Mouse (Mus musculus): ENCODE results near the gene Fpgt. TPM values are rescaled to one million over a fixed set of nuclear protein-coding genes. Genes with fewer than 3 reads are reported as not detected.

Gene Fpgt
- polyA plus RNA-seq, 1 experiment, result 7.5 TPM

DNA sequence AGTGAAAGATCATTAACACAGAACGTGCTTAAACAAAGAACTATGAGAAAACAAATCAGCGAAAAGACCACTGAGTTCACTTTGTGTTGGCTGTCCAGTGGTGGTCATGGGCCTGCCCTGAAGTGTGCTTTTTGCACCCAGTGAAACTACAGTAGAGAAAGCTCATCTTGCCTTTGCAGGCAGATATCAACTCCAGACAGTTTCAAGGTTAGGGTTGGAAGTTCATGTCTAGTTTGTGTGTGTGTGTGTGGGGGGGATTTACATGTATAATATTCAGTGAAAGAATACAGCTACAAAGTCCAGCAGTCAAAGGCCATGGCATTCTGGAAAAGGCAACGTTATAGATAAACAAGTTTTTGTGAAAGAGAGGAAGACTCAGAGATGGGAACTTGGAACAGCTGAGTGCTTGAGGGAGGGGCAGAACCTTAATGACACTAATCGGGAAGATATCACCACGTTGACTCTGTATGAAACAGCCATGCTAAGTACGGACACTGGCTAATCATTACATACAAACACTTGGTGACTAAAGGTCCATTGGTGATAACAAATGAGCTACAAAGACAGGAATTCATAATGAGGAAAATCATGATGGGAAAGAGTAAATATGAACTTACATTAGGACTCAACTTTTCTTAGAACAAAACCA lies 34.3 kb downstream of the Fpgt start:
- WGBS, result 68% methylated on average over 6 of the region's 6 CpGs
- TF ChIP-seq POLR2A (IDR thresholded peaks at IDR 0.05; ENCODE audit: borderline replicate concordance, control insufficient read depth, low read depth, low read length) (no peak), CTCF (IDR thresholded peaks at IDR 0.05; ENCODE audit: control insufficient read depth, insufficient read depth, low read length) (no peak)
- H3K4me1 ChIP-seq (ENCODE audit: control insufficient read depth, insufficient read depth, low read length), result no peaks in the 10 kb centered on the region
- H3K27ac ChIP-seq (ENCODE audit: control insufficient read depth, insufficient read depth, low read depth, low read length, poor library complexity), result no peak overlapping the region
- no peak overlapping the region for H3K4me3 ChIP-seq (replicated peaks; ENCODE audit: control insufficient read depth, low read depth, low read length)

DNA sequence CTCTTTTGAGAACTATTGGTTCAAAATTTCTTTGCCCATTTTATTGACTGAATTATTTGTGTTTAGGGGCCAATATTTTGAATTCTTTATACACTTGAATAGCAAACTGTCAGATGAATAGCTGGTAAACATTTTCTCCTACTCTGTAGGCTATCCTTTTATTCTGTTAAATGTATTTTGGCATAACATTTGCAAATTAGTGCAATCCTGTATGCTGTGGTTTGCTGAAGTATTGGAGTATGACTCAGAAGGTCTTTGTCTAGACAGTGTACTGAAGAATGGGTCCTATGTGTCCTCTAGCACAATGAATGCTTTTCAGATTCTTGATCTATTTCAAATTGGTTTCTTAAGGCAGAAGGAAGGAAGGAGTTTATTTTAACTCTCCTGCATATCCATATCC lies 35.6 kb downstream of the Fpgt start:
- Histone ChIP-seq H3K4me3 (replicated peaks; ENCODE audit: control insufficient read depth, low read depth, low read length) (no peak overlapping the region), H3K4me1 (ENCODE audit: control insufficient read depth, insufficient read depth, low read length) (no peaks in the 10 kb centered on the region), H3K27ac (ENCODE audit: control insufficient read depth, insufficient read depth, low read depth, low read length, poor library complexity) (no peak overlapping the region)
- TF ChIP-seq POLR2A (IDR thresholded peaks at IDR 0.05; ENCODE audit: borderline replicate concordance, control insufficient read depth, low read depth, low read length) (no peak), CTCF (IDR thresholded peaks at IDR 0.05; ENCODE audit: control insufficient read depth, insufficient read depth, low read length) (no peak)

DNA sequence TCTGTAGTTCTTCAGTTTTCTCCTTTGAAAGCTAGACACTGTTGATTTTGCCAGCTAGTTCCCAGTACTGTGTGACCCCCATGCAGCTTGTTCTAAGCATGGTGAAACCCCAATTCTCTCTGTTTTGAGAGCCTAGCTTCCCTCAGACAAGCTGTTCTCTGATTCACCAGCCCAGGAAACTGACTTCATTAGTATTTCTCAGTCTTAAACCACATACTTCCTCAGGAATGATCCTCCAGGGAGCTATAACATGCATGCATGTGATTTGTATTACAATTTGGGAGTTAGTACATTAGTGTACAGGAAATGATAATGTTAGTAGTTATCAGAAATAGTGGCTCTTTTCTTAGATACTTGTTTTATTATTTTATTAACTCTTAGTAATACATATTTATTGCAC lies 36.6 kb downstream of the Fpgt start:
- Histone ChIP-seq H3K4me1 (ENCODE audit: control insufficient read depth, insufficient read depth, low read length) (no peaks in the 10 kb centered on the region), H3K27ac (ENCODE audit: control insufficient read depth, insufficient read depth, low read depth, low read length, poor library complexity) (no peak overlapping the region), H3K4me3 (replicated peaks; ENCODE audit: control insufficient read depth, low read depth, low read length) (no peak overlapping the region)
- TF ChIP-seq CTCF (IDR thresholded peaks at IDR 0.05; ENCODE audit: control insufficient read depth, insufficient read depth, low read length) (no peak), POLR2A (IDR thresholded peaks at IDR 0.05; ENCODE audit: borderline replicate concordance, control insufficient read depth, low read depth, low read length) (no peak)

DNA sequence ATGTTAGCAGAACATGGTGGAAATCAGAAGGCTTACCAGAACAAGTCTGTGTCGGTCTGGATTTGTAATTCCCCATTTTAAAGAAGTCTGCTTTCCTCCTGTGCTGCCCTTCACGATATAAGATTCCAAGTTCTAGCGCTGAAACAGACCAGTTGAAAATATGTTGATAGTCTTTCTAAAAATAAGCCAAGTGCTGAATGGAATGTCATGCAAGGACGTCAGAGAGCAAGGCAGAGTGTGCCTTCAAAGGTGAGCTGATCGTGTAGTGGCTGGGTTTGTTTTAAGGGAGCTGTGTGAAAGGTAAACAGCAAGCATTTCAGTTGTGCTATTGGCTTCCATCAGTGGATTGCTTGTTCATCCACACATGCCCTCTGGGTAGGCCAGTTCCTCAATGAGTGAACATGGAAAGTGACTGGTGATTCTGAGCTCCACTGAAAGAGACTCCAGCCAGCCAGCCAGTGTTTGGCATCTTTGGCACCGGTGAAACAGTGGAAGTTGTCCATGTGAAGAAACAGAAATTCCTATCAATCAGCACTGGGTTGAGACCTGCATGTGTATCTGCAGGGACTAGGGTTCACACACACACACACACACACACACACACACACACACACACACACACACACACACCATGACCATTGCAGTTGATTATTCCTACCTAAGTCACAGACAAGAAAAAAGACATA lies 37.8 kb downstream of the Fpgt start, which contains the start of gene Tnni3k:
Tnni3k (minus strand) TSS at position 177 of the 686 bp plus-strand sequence.
- 70% methylated on average over 6 of the region's 6 CpGs for whole genome bisulfite sequencing
- Histone ChIP-seq H3K4me3 (replicated peaks; ENCODE audit: control insufficient read depth, low read depth, low read length) (no peak within 1 kb of the TSS), H3K4me1 (ENCODE audit: control insufficient read depth, insufficient read depth, low read length) (no peaks in the 10 kb centered on the region), H3K27ac (ENCODE audit: control insufficient read depth, insufficient read depth, low read depth, low read length, poor library complexity) (no peak within 1 kb of the TSS)
- no peak for TF ChIP-seq CTCF (IDR thresholded peaks at IDR 0.05; ENCODE audit: control insufficient read depth, insufficient read depth, low read length)
- TF ChIP-seq POLR2A (IDR thresholded peaks at IDR 0.05; ENCODE audit: borderline replicate concordance, control insufficient read depth, low read depth, low read length), result no peak

DNA sequence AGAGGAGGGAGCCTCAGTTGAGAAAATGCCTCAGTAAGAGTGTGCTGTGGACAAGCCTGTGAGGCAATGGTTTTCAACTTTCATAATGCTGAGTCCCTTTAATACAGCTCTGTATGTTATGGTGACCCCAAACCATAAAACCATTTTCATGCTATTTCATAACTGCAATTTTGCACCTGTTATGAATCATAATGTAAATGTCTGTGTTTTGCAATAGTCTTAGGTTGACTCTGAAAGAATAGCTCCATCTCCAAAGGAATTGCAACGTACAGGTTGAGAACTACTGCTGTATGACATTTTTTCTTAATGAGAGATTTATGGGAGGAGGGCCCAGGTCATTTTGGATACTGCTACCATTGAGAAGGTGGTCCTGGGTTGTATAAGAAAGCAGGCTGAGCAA lies 40.0 kb downstream of the Fpgt start:
- 35% methylated on average over 1 of the region's 1 CpGs for WGBS
- no peak for TF ChIP-seq POLR2A (IDR thresholded peaks at IDR 0.05; ENCODE audit: borderline replicate concordance, control insufficient read depth, low read depth, low read length)
- no peak for TF ChIP-seq CTCF (IDR thresholded peaks at IDR 0.05; ENCODE audit: control insufficient read depth, insufficient read depth, low read length)

DNA sequence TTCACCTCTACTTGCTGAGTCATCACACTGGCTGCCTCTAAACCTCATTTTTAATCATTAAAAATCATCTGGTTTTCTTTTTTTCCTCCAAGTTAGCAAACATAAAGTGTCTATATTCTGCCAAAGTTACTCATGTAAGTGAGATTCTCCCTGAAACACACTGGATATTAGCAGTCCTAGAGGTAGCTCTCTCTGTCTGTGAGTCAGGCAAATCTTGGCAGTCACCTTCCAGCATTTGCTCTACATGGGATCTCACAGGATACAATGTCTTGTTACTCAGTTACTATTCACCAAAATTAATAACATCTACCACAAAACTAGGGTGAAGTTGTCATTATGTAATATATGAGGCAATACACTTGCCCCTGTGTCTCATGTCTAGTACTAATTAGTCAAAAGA lies 41.2 kb downstream of the Fpgt start:
- no peak overlapping the region for H3K4me3 ChIP-seq (replicated peaks; ENCODE audit: control insufficient read depth, low read depth, low read length)
- no peak overlapping the region for H3K27ac ChIP-seq (ENCODE audit: control insufficient read depth, insufficient read depth, low read depth, low read length, poor library complexity)
- no peaks in the 10 kb centered on the region for H3K4me1 ChIP-seq (ENCODE audit: control insufficient read depth, insufficient read depth, low read length)
- no peak for TF ChIP-seq POLR2A (IDR thresholded peaks at IDR 0.05; ENCODE audit: borderline replicate concordance, control insufficient read depth, low read depth, low read length)

More for the DNA sequence above, 40.0 kb downstream of the Fpgt start:
- Histone ChIP-seq H3K27ac (ENCODE audit: control insufficient read depth, insufficient read depth, low read depth, low read length, poor library complexity) (no peak overlapping the region), H3K4me3 (replicated peaks; ENCODE audit: control insufficient read depth, low read depth, low read length) (no peak overlapping the region), H3K4me1 (ENCODE audit: control insufficient read depth, insufficient read depth, low read length) (no peaks in the 10 kb centered on the region)

DNA sequence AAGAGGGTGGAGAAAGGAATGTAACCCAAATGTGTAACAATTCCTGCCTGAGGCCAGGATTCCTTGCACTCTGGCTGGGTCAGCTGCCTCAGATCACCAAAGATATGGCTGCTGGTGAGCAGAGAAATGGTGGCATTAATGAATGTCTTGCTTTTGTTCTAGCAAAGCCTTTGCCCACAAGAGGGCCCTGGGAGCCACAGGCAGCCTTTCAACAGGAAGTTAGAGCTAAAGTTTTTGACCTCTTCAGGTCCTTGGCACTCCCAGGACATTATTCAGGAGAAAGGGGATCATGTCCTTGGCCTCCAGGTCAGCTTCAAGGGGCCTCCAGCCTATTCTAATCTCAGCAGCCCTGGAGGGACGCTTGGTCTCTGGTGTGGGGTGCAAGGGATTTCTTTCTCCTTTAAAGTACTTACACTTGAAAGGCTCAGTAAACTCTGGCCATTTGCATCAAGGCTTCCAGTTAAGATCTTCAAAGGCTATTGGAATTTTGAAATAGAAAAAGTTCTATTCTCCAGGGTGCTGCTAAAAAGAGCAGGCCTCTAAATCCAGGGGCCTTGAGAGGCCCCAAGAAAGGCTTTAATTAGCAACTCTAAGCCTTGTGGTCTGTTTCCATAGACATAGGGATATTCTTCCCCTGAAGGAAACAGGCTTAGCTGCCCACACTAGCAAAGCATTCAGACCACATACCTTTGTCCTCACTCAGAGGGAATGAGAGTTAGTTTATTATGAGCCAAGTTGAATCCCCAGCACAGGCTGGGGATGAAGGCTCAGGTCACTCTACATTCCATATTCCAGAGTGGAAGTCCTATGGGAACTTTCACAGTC lies 54.0 kb downstream of the Fpgt start:
- no peak overlapping the region for H3K27ac ChIP-seq (ENCODE audit: control insufficient read depth, insufficient read depth, low read depth, low read length, poor library complexity)
- WGBS, result 67% methylated on average over 1 of the region's 1 CpGs
- H3K4me1 ChIP-seq (ENCODE audit: control insufficient read depth, insufficient read depth, low read length), result no peaks in the 10 kb centered on the region
- TF ChIP-seq CTCF (IDR thresholded peaks at IDR 0.05; ENCODE audit: control insufficient read depth, insufficient read depth, low read length) (no peak), POLR2A (IDR thresholded peaks at IDR 0.05; ENCODE audit: borderline replicate concordance, control insufficient read depth, low read depth, low read length) (no peak)
- no peak overlapping the region for H3K4me3 ChIP-seq (replicated peaks; ENCODE audit: control insufficient read depth, low read depth, low read length)

Other genes starting within 250 kb of the Fpgt start
- gene Tnni3k, start 38.0 kb downstream of the Fpgt start, polyA plus RNA-seq (2011; ENCODE audit: insufficient read depth, insufficient read length, low replicate concordance, missing spikeins), result not detected in 2 replicates
- gene Lrriq3, start within 50 bp of the Fpgt start, polyA plus RNA-seq (2011; ENCODE audit: insufficient read depth, insufficient read length, low replicate concordance, missing spikeins), result not detected in 2 replicates

Measured in bone marrow, adult 2 months (tissue).